Mouse (Mus musculus) right cerebral cortex, postnatal 14 days (tissue): ENCODE results near the gene Ankra2.
A peak's percentile ranks its signal among the peaks of the same experiment; 100 is the strongest.

ENCODE experiments used
- DNase-seq: peaks from one replicate; pipeline ENCODE4 v3.0.0; 2022

The Ankra2 gene

GRCm38 (mm10) chr13:98262636-98263457 lies at the start of gene Ankra2, which contains the start of gene Utp15:
Gene Ankra2 (plus strand): TSS chr13:98263074.
Gene Utp15 (minus strand): TSS chr13:98263041.
- DNase-seq, result peak; percentile 99

GRCm38 (mm10) chr13:98222848-98223247 lies 40.0 kb upstream of the Ankra2 start:
- DNase-seq, result no peak

- no peak for DNase-seq
Measured at GRCm38 (mm10) chr13:98226225-98226624, 36.6 kb upstream of the Ankra2 start.

GRCm38 (mm10) chr13:98230511-98230910 lies 32.4 kb upstream of the Ankra2 start:
- no peak for DNase-seq

GRCm38 (mm10) chr13:98235451-98235850 lies 27.4 kb upstream of the Ankra2 start:
- DNase-seq, result no peak

GRCm38 (mm10) chr13:98239978-98240641 lies 22.8 kb upstream of the Ankra2 start:
- DNase-seq, result peak; percentile 84

- no peak for DNase-seq
Measured at GRCm38 (mm10) chr13:98241531-98242282, 21.2 kb upstream of the Ankra2 start.

- DNase-seq, result no peak
Measured at GRCm38 (mm10) chr13:98244571-98245350, 18.1 kb upstream of the Ankra2 start.

GRCm38 (mm10) chr13:98245386-98245785 lies 17.5 kb upstream of the Ankra2 start:
- DNase-seq, result no peak

GRCm38 (mm10) chr13:98249594-98249993 lies 13.3 kb upstream of the Ankra2 start:
- no peak for DNase-seq

GRCm38 (mm10) chr13:98254921-98255320 lies 8.0 kb upstream of the Ankra2 start:
- peak; percentile 47 for DNase-seq

GRCm38 (mm10) chr13:98263458-98263987 lies 649 bp downstream of the Ankra2 start:
- no peak for DNase-seq

GRCm38 (mm10) chr13:98264111-98264510 lies 1.2 kb downstream of the Ankra2 start:
- no peak for DNase-seq

GRCm38 (mm10) chr13:98274023-98274422 lies 11.1 kb downstream of the Ankra2 start:
- DNase-seq, result no peak

GRCm38 (mm10) chr13:98275646-98276045 lies 12.8 kb downstream of the Ankra2 start:
- DNase-seq, result no peak

- no peak for DNase-seq
Measured at GRCm38 (mm10) chr13:98276253-98276652, 13.4 kb downstream of the Ankra2 start.

- no peak for DNase-seq
Measured at GRCm38 (mm10) chr13:98277501-98277900, 14.6 kb downstream of the Ankra2 start.

GRCm38 (mm10) chr13:98279686-98280085 lies 16.8 kb downstream of the Ankra2 start, which contains the start of gene Gm21976:
Gene Gm21976 (plus strand): TSS chr13:98279887.
- DNase-seq, result no peak

GRCm38 (mm10) chr13:98280990-98281650 lies 18.2 kb downstream of the Ankra2 start:
- no peak for DNase-seq

GRCm38 (mm10) chr13:98290719-98291118 lies 27.8 kb downstream of the Ankra2 start:
- no peak for DNase-seq

- no peak for DNase-seq
Measured at GRCm38 (mm10) chr13:98291712-98292111, 28.8 kb downstream of the Ankra2 start.

- no peak for DNase-seq
Measured at GRCm38 (mm10) chr13:98296072-98296471, 33.2 kb downstream of the Ankra2 start.
